Mouse (Mus musculus) heart, embryonic 14.5 days (tissue): ENCODE data around the gene Shb. TPM values are rescaled to one million over a fixed set of nuclear protein-coding genes. Genes with fewer than 3 reads are reported as not detected.

Experiments
- ATAC-seq: fragments of 200-750 bp; cut with Nextera tagmentation; 2 replicates; pipeline ENCODE4 v1.8.0; 2017; ENCODE audit warnings: low read depth, moderate TSS enrichment; ENCODE audit not compliant: insufficient number of reproducible peaks, insufficient read depth, low FRiP score
- H3K27ac ChIP-seq, 2 experiments: fragments of 200-500 bp in 1 of 2; fragments of 300-500 bp in 1 of 2; sonication (generic) in 1 of 2; replicated peaks in 1 of 2; 2 replicates each; pipeline ENCODE4 v1.5.1; 2012 to 2014; ENCODE audit warnings: low read depth in 2 of 2, low read length in 2 of 2, control low read depth in 1 of 2, mild to moderate bottlenecking in 1 of 2, mixed read lengths in 1 of 2; ENCODE audit not compliant: control insufficient read depth in 1 of 2, insufficient read depth in 1 of 2
- H3K27me3 ChIP-seq: fragments of 300-500 bp; sonication (generic); 2 replicates; pipeline ENCODE4 v1.6.1; 2014; ENCODE audit warnings: mild to moderate bottlenecking, low read length, control low read depth; ENCODE audit not compliant: control insufficient read depth, insufficient read depth
- H3K36me3 ChIP-seq: fragments of 300-500 bp; sonication (generic); 2 replicates; pipeline ENCODE4 v1.6.1; 2014; ENCODE audit warnings: mild to moderate bottlenecking, control low read depth, low read length, mixed read lengths; ENCODE audit not compliant: control insufficient read depth, insufficient read depth
- H3K4me1 ChIP-seq, 2 experiments: fragments of 200-500 bp in 1 of 2; fragments of 300-500 bp in 1 of 2; sonication (generic) in 1 of 2; 2 replicates each; pipeline ENCODE4 v1.6.1; 2012 to 2014; ENCODE audit warnings: low read length in 2 of 2, control low read depth in 1 of 2, mixed read lengths in 1 of 2; ENCODE audit not compliant: control insufficient read depth in 2 of 2, insufficient read depth in 2 of 2
- H3K4me2 ChIP-seq: fragments of 300-500 bp; sonication (generic); 2 replicates; pipeline ENCODE4 v1.6.1; 2014; ENCODE audit warnings: mild to moderate bottlenecking, low read length
- H3K4me3 ChIP-seq, 2 experiments: fragments of 200-500 bp in 1 of 2; fragments of 300-500 bp in 1 of 2; sonication (generic) in 1 of 2; 2 replicates each; pipeline ENCODE4 v1.5.1; 2012 to 2014; ENCODE audit warnings: low read length in 2 of 2, mild to moderate bottlenecking in 2 of 2, control low read depth in 1 of 2, low read depth in 1 of 2, moderate library complexity in 1 of 2; ENCODE audit not compliant: control insufficient read depth in 1 of 2, insufficient read depth in 1 of 2
- H3K9ac ChIP-seq: fragments of 300-500 bp; sonication (generic); 2 replicates; pipeline ENCODE4 v1.6.1; 2014; ENCODE audit warnings: mild to moderate bottlenecking, low read length
- H3K9me3 ChIP-seq: fragments of 300-500 bp; sonication (generic); 2 replicates; pipeline ENCODE4 v1.6.1; 2016; ENCODE audit warnings: low read length, control low read depth; ENCODE audit not compliant: control insufficient read depth
- WGBS: fragments of 180-500 bp; shearing (Covaris S2); extraction: QIAGEN DNeasy Blood & Tissue Kit; methylation state at CpG from one replicate; pipeline ENCODE4 v1.1.7; 2014; 5-methylcytosine and 5-hydroxymethylcytosine counted together
- polyA plus RNA-seq: library from polyadenylated mRNA; unstranded; fragments of >200 nt; fragmentation: Nextera tagmentation; extraction: Ambion mirVana; gene quantifications from 2 replicates; pipeline ENCODE4 v1.2.1, GENCODE M21; 2014

Shb gene
- polyA plus RNA-seq, 1 experiment from 2014 or later = 19.0 TPM

- Histone ChIP-seq H3K4me2 (peak overlapping the region; percentile 89), H3K4me3 (peak overlapping the region; percentile 85 to 95), H3K9ac (peak overlapping the region; percentile 98), H3K27me3 (no peaks in the 10 kb centered on the region), H3K36me3 (peaks cover 6% of the 10 kb centered on the region), H3K27ac (peak overlapping the region; percentile 77 to 92), H3K4me1 (peaks cover 9 to 29% of the 10 kb centered on the region in 2 experiments), H3K9me3 (no peaks in the 10 kb centered on the region)
- WGBS = 4% methylated on average over 10 of the region's 10 CpGs
- 0 out of 2 replicates have a peak, but pooled peaks have one; percentile 33 for ATAC-seq
Observed at GRCm38 (mm10) chr4:45409270-45409669, 123.0 kb downstream of the Shb start.

GRCm38 (mm10) chr4:45408427-45409132 lies 123.7 kb downstream of the Shb start, which contains the start of gene Slc25a51:
Slc25a51 (minus strand) TSS chr4:45408766.
- under 1% methylated on average over 66 of the region's 67 CpGs for WGBS
- Histone ChIP-seq H3K36me3 (peaks cover 13% of the 10 kb centered on the region), H3K27ac (peak within 1 kb of the TSS; percentile 81 to 92), H3K9ac (peak within 1 kb of the TSS; percentile 98), H3K9me3 (no peaks in the 10 kb centered on the region), H3K4me1 (peaks cover 11 to 33% of the 10 kb centered on the region in 2 experiments), H3K4me2 (peak within 1 kb of the TSS; percentile 89), H3K4me3 (peak within 1 kb of the TSS; percentile 85 to 95), H3K27me3 (no peaks in the 10 kb centered on the region)
- peak; percentile 97 for ATAC-seq

GRCm38 (mm10) chr4:45407703-45408334 lies 124.5 kb downstream of the Shb start:
- H3K4me3 ChIP-seq = peak overlapping the region; percentile 85 to 95
- H3K9ac ChIP-seq = peak overlapping the region; percentile 98
- H3K27me3 ChIP-seq = no peaks in the 10 kb centered on the region
- H3K9me3 ChIP-seq = no peaks in the 10 kb centered on the region
- H3K4me2 ChIP-seq = peak overlapping the region; percentile 89
- ATAC-seq = no peak
- 1% methylated on average over 19 of the region's 19 CpGs for WGBS
- H3K4me1 ChIP-seq = peaks cover 16 to 38% of the 10 kb centered on the region in 2 experiments
- H3K27ac ChIP-seq = peak overlapping the region; percentile 81 to 92; a peak in 3 of 4 replicates
- H3K36me3 ChIP-seq = peaks cover 17% of the 10 kb centered on the region

GRCm38 (mm10) chr4:45407001-45407702 lies 125.1 kb downstream of the Shb start:
- Histone ChIP-seq H3K36me3 (peaks cover 21% of the 10 kb centered on the region), H3K27me3 (no peaks in the 10 kb centered on the region), H3K9me3 (no peaks in the 10 kb centered on the region), H3K4me1 (peaks cover 22 to 37% of the 10 kb centered on the region in 2 experiments), H3K4me3 (peak overlapping the region in 1 of 2 experiments; percentile 95; a peak in 3 of 4 replicates), H3K27ac (no peak overlapping the region), H3K4me2 (peak overlapping the region; percentile 89), H3K9ac (peak overlapping the region; percentile 98)
- 45% methylated on average over 5 of the region's 5 CpGs for WGBS
- no peak for ATAC-seq

GRCm38 (mm10) chr4:45406397-45406796 lies 125.9 kb downstream of the Shb start:
- Histone ChIP-seq H3K36me3 (peaks cover 27% of the 10 kb centered on the region), H3K4me1 (peaks cover 22 to 40% of the 10 kb centered on the region in 2 experiments), H3K4me3 (0 out of 4 replicates have a peak overlapping the region, but pooled peaks of 1 of the 2 experiments have one; percentile 95), H3K27ac (no peak overlapping the region), H3K27me3 (no peaks in the 10 kb centered on the region), H3K4me2 (peak overlapping the region; percentile 89; the same call in 1 of the 2 replicates), H3K9ac (peak overlapping the region; percentile 98; the same call in 1 of the 2 replicates), H3K9me3 (no peaks in the 10 kb centered on the region)
- ATAC-seq = no peak
- 82% methylated on average over 7 of the region's 7 CpGs for whole genome bisulfite sequencing

- Histone ChIP-seq H3K4me3 (no peak overlapping the region), H3K9me3 (no peaks in the 10 kb centered on the region), H3K36me3 (peaks cover 35% of the 10 kb centered on the region), H3K27me3 (no peaks in the 10 kb centered on the region), H3K9ac (no peak overlapping the region), H3K27ac (no peak overlapping the region), H3K4me2 (no peak overlapping the region), H3K4me1 (peaks cover 22 to 40% of the 10 kb centered on the region in 2 experiments)
- no peak for ATAC-seq
- 70% methylated on average over 7 of the region's 7 CpGs for WGBS
Observed at GRCm38 (mm10) chr4:45405315-45405714, 127.0 kb downstream of the Shb start.

- peaks cover 48% of the 10 kb centered on the region for H3K36me3 ChIP-seq
- no peak overlapping the region for H3K4me2 ChIP-seq
- H3K4me1 ChIP-seq = peaks cover 19 to 40% of the 10 kb centered on the region in 2 experiments
- no peak for ATAC-seq
- 92% methylated on average over 7 of the region's 7 CpGs for WGBS
- H3K27ac ChIP-seq = no peak overlapping the region
- H3K4me3 ChIP-seq = no peak overlapping the region
- H3K27me3 ChIP-seq = no peaks in the 10 kb centered on the region
- no peak overlapping the region for H3K9ac ChIP-seq
- no peaks in the 10 kb centered on the region for H3K9me3 ChIP-seq
Observed at GRCm38 (mm10) chr4:45404086-45404485, 128.2 kb downstream of the Shb start.
